Mouse (Mus musculus) heart, adult 2 months (tissue): ENCODE data around the gene Ppp4r3b. TPM values are rescaled to one million over a fixed set of nuclear protein-coding genes. Genes with fewer than 3 reads are reported as not detected.

ENCODE experiments used
- DNase-seq, 2 experiments: peaks; one replicate each; pipeline ENCODE4 v3.0.0; 2021
- H3K27ac ChIP-seq: fragments of 200-600 bp; 2 replicates; pipeline ENCODE4 v1.8.1; 2022
- H3K27me3 ChIP-seq: fragments of 200-500 bp; 2 replicates; pipeline ENCODE4 v1.6.1; 2012; ENCODE audit warnings: mild to moderate bottlenecking, low read length, inconsistent platforms, mixed read lengths; ENCODE audit not compliant: control insufficient read depth, insufficient read depth
- H3K36me3 ChIP-seq: fragments of 200-500 bp; 2 replicates; pipeline ENCODE4 v1.6.1; 2012; ENCODE audit warnings: low read length, inconsistent platforms; ENCODE audit not compliant: control insufficient read depth, insufficient read depth
- H3K4me1 ChIP-seq: fragments of 200-500 bp; 2 replicates; pipeline ENCODE4 v1.6.1; 2011; ENCODE audit warnings: low read length; ENCODE audit not compliant: control insufficient read depth, insufficient read depth
- H3K4me3 ChIP-seq: fragments of 200-600 bp; 2 replicates; pipeline ENCODE4 v1.8.1; 2022
- H3K79me2 ChIP-seq: fragments of 200-500 bp; replicated peaks from 2 replicates; pipeline ENCODE4 v1.6.1; 2012; ENCODE audit warnings: mild to moderate bottlenecking, inconsistent platforms, low read length, moderate library complexity, mixed read lengths; ENCODE audit not compliant: control insufficient read depth, insufficient read depth
- H3K9ac ChIP-seq: fragments of 200-500 bp; 2 replicates; pipeline ENCODE4 v1.6.1; 2012; ENCODE audit warnings: low read depth, mild to moderate bottlenecking, control low read depth, inconsistent platforms, low read length, mixed read lengths
- CTCF ChIP-seq: fragments of 200-600 bp; IDR thresholded peaks from 2 replicates; pipeline ENCODE4 v1.8.1; 2022; ENCODE audit warnings: antibody characterized with exemption, mild to moderate bottlenecking, moderate library complexity
- EP300 ChIP-seq: fragments of 200-500 bp; IDR thresholded peaks from 2 replicates; pipeline ENCODE4 v1.6.1; 2011; ENCODE audit warnings: low read depth, low read length, control low read depth; ENCODE audit not compliant: insufficient read depth
- POLR2A ChIP-seq: fragments of 200-500 bp; IDR thresholded peaks from 2 replicates; pipeline ENCODE4 v1.6.1; 2011; ENCODE audit warnings: mild to moderate bottlenecking, low read depth, low read length, control low read depth; ENCODE audit not compliant: insufficient read depth
- WGBS: fragments of 180-500 bp; shearing (Covaris S2); methylation state at CpG from one replicate; pipeline ENCODE4 v1.1.7; 2018; 5-methylcytosine and 5-hydroxymethylcytosine counted together
- intact Hi-C: fragments of 180-260 bp; cut with DNase I; formaldehyde crosslinking; loops from one replicate; pipeline ENCODE4 v1.15.1; 2025
- polyA plus RNA-seq: library from polyadenylated mRNA; depleted of rRNA; stranded (reverse); fragments of >200 nt; gene quantifications from 2 replicates; pipeline ENCODE4 v1.2.3, GENCODE M21; 2012
- total RNA-seq, 2 experiments: library from RNA; stranded (reverse); gene quantifications; 2 replicates each; pipeline ENCODE4 v1.2.3; 2021

The Ppp4r3b gene
- total and polyA plus RNA-seq, 3 experiments, result 3.7 to 41.2 (median 28.4) TPM

DNA sequence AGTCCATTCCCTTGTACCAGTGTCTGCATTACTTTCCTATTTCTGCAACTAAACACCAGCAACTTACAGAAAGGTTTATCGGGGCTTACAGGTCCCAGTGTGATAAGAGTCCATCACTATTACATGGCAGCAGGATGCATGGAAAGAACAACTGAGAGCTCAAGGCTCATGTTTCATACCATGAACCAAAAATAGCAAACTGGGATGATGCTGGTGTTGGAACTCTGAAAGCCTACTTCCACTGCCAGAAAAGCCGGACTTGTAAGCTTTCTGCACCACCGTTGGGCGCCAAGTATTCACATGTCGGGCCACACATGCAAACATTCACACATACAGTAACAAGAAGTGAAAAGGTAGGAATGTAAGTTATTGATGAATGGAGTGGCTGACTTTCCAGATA, 9.1 kb downstream of the Ppp4r3b start:
- peaks cover 1% of the 10 kb centered on the region; the same call in 1 of the 2 replicates for H3K79me2 ChIP-seq
- DNase-seq, result no peak
- no peaks in the 10 kb centered on the region for H3K27me3 ChIP-seq
- H3K9ac ChIP-seq, result no peak overlapping the region
- peaks cover 2% of the 10 kb centered on the region; the same call in 1 of the 2 replicates for H3K4me1 ChIP-seq
- H3K27ac ChIP-seq, result no peak overlapping the region
- H3K36me3 ChIP-seq, result peaks cover 17% of the 10 kb centered on the region
- no peak for TF ChIP-seq CTCF
- intact Hi-C loops, result no loop called here
- WGBS, result 54% methylated on average over 5 of the region's 5 CpGs
- no peak overlapping the region for H3K4me3 ChIP-seq

DNA sequence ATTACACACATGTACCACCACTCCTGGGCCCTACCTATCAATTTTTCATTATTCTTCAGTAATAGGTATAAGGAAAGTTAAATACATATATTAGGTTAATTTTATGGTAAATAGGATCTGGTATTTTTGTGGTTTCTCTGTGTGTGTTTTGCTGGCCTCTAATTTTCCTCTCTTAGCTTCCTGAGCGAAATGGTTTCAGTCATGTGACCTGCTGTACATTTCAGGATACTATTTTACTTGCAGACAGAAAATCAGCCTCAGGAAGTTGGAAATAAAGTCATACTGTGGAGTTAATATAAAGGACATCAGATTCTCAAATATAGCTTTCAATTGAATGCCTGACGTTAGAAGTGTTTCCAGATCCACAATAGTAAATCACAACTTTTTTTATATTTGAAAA, 16.3 kb downstream of the Ppp4r3b start:
- Histone ChIP-seq H3K36me3 (peaks cover 18% of the 10 kb centered on the region), H3K27me3 (no peaks in the 10 kb centered on the region), H3K79me2 (no peaks in the 10 kb centered on the region), H3K9ac (no peak overlapping the region), H3K27ac (no peak overlapping the region), H3K4me3 (no peak overlapping the region), H3K4me1 (peaks cover 1% of the 10 kb centered on the region; the same call in 1 of the 2 replicates)
- 70% methylated on average over 2 of the region's 2 CpGs for WGBS
- TF ChIP-seq POLR2A (no peak), CTCF (no peak), EP300 (no peak)
- intact Hi-C loops, result no loop called here
- no peak for DNase-seq

DNA sequence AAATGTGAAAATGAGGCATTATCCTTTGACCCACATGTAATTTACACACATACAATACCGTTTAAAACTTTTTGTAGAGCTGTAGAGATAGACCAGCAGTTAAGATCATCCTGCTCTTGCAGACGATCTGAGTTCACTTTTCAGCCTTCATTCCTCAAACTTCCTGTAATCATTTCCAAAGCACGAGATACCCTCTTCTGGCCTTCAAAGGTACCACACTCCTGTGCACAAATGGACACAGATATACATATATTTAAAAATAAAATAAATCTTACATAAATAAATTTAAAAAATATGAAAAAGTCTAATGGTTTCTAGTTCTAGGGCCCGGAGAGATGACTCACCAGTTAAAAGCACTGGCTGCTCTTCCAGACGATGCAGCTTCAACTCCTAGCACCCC, 31.0 kb downstream of the Ppp4r3b start:
- Histone ChIP-seq H3K27ac (no peak overlapping the region), H3K79me2 (no peaks in the 10 kb centered on the region), H3K4me1 (no peaks in the 10 kb centered on the region), H3K4me3 (no peak overlapping the region), H3K36me3 (peaks cover 2% of the 10 kb centered on the region), H3K9ac (no peak overlapping the region), H3K27me3 (no peaks in the 10 kb centered on the region)
- intact Hi-C loops, result no loop called here
- DNase-seq, result no peak
- TF ChIP-seq POLR2A, result no peak
- peak; percentile 44 for TF ChIP-seq CTCF
- no peak for TF ChIP-seq EP300
- WGBS, result 73% methylated on average over 5 of the region's 5 CpGs

DNA sequence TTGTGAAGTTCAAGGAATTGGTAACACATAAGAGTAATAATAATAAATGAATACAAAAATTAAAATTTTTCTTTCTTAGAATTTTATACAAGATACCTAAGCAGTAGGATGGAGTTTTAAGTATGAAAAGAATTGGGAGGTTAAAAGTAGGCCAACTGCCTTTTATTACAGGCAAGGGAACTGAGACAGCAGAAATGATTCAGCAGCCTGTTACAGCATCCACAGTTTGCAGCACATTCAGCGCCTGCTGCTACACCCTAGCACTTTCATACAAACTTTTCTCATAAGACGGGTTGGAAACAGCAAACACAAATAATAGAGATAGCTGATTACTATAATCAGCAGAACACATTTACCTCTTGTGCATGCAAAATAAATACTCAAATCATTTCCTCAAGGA, 37.1 kb downstream of the Ppp4r3b start:
- H3K27ac ChIP-seq, result no peak overlapping the region
- H3K36me3 ChIP-seq, result peaks cover 11% of the 10 kb centered on the region
- 90% methylated on average over 2 of the region's 2 CpGs for WGBS
- H3K9ac ChIP-seq, result no peak overlapping the region
- no peaks in the 10 kb centered on the region for H3K27me3 ChIP-seq
- DNase-seq, result no peak
- TF ChIP-seq CTCF (no peak), POLR2A (no peak), EP300 (no peak)
- no peaks in the 10 kb centered on the region for H3K79me2 ChIP-seq
- H3K4me1 ChIP-seq, result no peaks in the 10 kb centered on the region
- intact Hi-C loops, result no loop called here
- H3K4me3 ChIP-seq, result no peak overlapping the region

DNA sequence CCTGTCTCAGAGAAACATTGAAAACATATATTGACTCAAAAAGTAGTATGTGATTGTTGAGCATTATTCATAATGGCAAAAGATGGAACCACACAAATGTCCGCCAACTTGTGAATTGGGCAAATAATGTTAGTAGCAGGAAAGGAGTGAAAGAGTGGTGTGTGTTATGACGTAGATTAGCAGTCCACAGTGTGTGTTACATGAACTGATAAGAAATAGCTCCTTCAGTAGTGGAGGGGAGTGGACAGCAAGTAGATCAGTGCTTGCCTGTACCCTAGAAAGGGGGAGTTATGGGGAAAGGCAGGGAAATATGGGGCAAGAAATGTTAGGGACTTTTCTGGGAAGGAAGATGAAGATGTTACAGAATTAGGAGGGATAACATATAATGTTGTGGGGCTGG, 43.5 kb downstream of the Ppp4r3b start:
- Histone ChIP-seq H3K27me3 (no peaks in the 10 kb centered on the region), H3K27ac (no peak overlapping the region), H3K4me1 (no peaks in the 10 kb centered on the region), H3K4me3 (no peak overlapping the region), H3K9ac (no peak overlapping the region), H3K36me3 (peaks cover 17% of the 10 kb centered on the region), H3K79me2 (no peaks in the 10 kb centered on the region)
- DNase-seq, result no peak
- TF ChIP-seq POLR2A (no peak), EP300 (no peak), CTCF (no peak)
- WGBS, result 88% methylated on average over 2 of the region's 2 CpGs
- intact Hi-C loops, result no loop called here

DNA sequence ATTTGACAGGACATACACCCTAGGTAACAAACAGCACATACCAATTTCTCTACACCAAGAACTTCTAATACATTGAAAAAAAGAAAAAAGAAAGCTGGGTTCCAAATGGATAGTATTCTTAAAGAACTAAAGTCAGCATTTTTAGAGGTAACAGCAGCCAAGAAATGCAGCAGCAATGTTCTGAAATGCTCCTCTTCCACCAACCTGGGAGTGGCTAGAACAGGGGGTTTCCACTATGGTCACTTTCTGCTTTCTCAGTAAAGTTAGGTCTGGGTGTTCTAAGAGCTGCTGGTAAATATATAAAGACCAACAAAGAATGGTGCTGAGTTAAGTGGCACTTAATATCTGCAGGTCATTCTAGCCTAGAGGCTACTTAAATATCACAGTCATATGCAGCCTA, 46.4 kb downstream of the Ppp4r3b start:
- Histone ChIP-seq H3K79me2 (no peaks in the 10 kb centered on the region), H3K36me3 (peaks cover 21% of the 10 kb centered on the region)
- intact Hi-C loops, result no loop called here

DNA sequence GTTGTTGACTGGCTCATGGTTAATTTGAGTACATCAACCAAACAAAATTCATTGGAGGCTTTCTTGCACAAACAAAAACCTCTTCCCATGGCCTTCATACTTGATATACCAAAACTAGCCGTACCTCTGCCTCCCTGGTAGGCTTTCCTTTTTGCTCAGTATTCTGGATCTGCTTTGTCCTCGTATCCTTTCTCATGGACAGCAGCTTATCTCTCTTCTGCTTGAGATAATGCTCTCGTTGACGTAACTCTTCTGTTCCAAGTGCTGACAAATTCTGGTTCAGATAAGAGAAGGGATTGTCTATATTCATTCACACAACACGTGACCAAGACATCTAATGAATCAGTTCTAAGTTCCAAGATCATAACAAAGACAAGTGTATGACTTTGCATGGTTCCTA, 49.6 kb downstream of the Ppp4r3b start:
- no peaks in the 10 kb centered on the region for H3K27me3 ChIP-seq
- H3K4me3 ChIP-seq, result no peak overlapping the region
- TF ChIP-seq POLR2A (no peak), CTCF (no peak), EP300 (no peak)
- intact Hi-C loops, result no loop called here
- H3K27ac ChIP-seq, result no peak overlapping the region
- H3K79me2 ChIP-seq, result no peaks in the 10 kb centered on the region
- no peak for DNase-seq
- no peak overlapping the region for H3K9ac ChIP-seq
- H3K36me3 ChIP-seq, result peaks cover 20% of the 10 kb centered on the region
- WGBS, result 31% methylated on average over 5 of the region's 5 CpGs
- no peaks in the 10 kb centered on the region for H3K4me1 ChIP-seq

More for the DNA sequence above, 46.4 kb downstream of the Ppp4r3b start:
- H3K4me1 ChIP-seq, result no peaks in the 10 kb centered on the region
- H3K4me3 ChIP-seq, result no peak overlapping the region
- H3K27me3 ChIP-seq, result no peaks in the 10 kb centered on the region
- H3K27ac ChIP-seq, result no peak overlapping the region
- DNase-seq, result no peak
- H3K9ac ChIP-seq, result no peak overlapping the region
- no peak for TF ChIP-seq POLR2A
- TF ChIP-seq CTCF, result no peak
- no peak for TF ChIP-seq EP300
